Comparison of ENCODE assay signal across 12 mouse cellular contexts in genomic region chr8:34398914-34399813, GRCm38 (mm10).
DNase-seq lines count a peak whose midpoint lies in the region; ATAC-seq lines count a peak whose summit lies in the region.
"Had no signal": no experiment of that assay in that cellular context is flagged by ENCODE, and none has a peak within 500 bp of the region (broad histone marks: within the 10 kb centered on the region; RNA-seq: fewer than 3 reads in every experiment).

No protein-coding gene starts in this region.

- peak overlapping the region; percentile 85 for H3K27ac ChIP-seq in hindbrain, embryonic 12.5 days
- H3K27ac ChIP-seq in midbrain, embryonic 14.5 days (replicated peaks; ENCODE audit: low read depth, low read length), result peak overlapping the region; percentile 88
- H3K27ac ChIP-seq: embryonic facial prominence, embryonic 15.5 days; liver, embryonic 13.5 days had no signal

- H3K27me3 ChIP-seq in hindbrain, embryonic 12.5 days, result no peaks in the 10 kb centered on the region
- H3K27me3 ChIP-seq in midbrain, embryonic 14.5 days (ENCODE audit: control insufficient read depth, insufficient read depth, low read length), result no peaks in the 10 kb centered on the region
- H3K27me3 ChIP-seq: embryonic facial prominence, embryonic 15.5 days; liver, embryonic 13.5 days had no signal

- H3K36me3 ChIP-seq in hindbrain, embryonic 12.5 days, result no peaks in the 10 kb centered on the region
- H3K36me3 ChIP-seq in midbrain, embryonic 14.5 days (ENCODE audit: control insufficient read depth, insufficient read depth, low read length), result no peaks in the 10 kb centered on the region
- H3K36me3 ChIP-seq: embryonic facial prominence, embryonic 15.5 days; G1E; liver, embryonic 13.5 days had no signal

- H3K4me3 ChIP-seq in hindbrain, embryonic 12.5 days, result no peak overlapping the region
- H3K4me3 ChIP-seq in midbrain, embryonic 14.5 days (replicated peaks; ENCODE audit: low read depth, low read length), result no peak overlapping the region
- H3K4me3 ChIP-seq: embryonic facial prominence, embryonic 15.5 days; liver, embryonic 13.5 days had no signal

- H3K9ac ChIP-seq in hindbrain, embryonic 12.5 days, result no peak overlapping the region
- no peak overlapping the region for H3K9ac ChIP-seq in midbrain, embryonic 14.5 days (replicated peaks; ENCODE audit: low read length)
- H3K9ac ChIP-seq: embryonic facial prominence, embryonic 15.5 days; liver, embryonic 13.5 days had no signal

- DNase-seq in heart, adult 11 months, result peak; percentile 43
- no peak for DNase-seq in heart, adult 8-10 months (ENCODE audit: low spot score)
- DNase-seq in embryo, embryonic 11 days, result peak; percentile 27
- no peak for DNase-seq in midbrain, embryonic 14.5 days
- DNase-seq in urinary bladder, postnatal 14 days (ENCODE audit: low spot score), result no peak
- DNase-seq in left cerebral cortex, adult 11 months (ENCODE audit: low spot score), result no peak
- DNase-seq: heart, postnatal 36 days; liver, embryonic 13.5 days had no signal

- 57% methylated on average over 14 of the region's 14 CpGs for WGBS in hindbrain, embryonic 12.5 days
- WGBS in midbrain, embryonic 14.5 days, result 44% methylated on average over 14 of the region's 14 CpGs

- H3K4me2 ChIP-seq in hindbrain, embryonic 12.5 days (replicated peaks), result no peak overlapping the region
- no peak overlapping the region for H3K4me2 ChIP-seq in midbrain, embryonic 14.5 days (ENCODE audit: low read length)
- H3K4me2 ChIP-seq: embryonic facial prominence, embryonic 15.5 days; liver, embryonic 13.5 days had no signal

- H3K4me1 ChIP-seq in hindbrain, embryonic 12.5 days, result peaks cover 16% of the 10 kb centered on the region
- peaks cover 25% of the 10 kb centered on the region for H3K4me1 ChIP-seq in midbrain, embryonic 14.5 days (ENCODE audit: control insufficient read depth, insufficient read depth, low read length)
- H3K4me1 ChIP-seq: liver, embryonic 13.5 days had no signal

- no peaks in the 10 kb centered on the region for H3K9me3 ChIP-seq in hindbrain, embryonic 12.5 days (replicated peaks)
- H3K9me3 ChIP-seq in midbrain, embryonic 14.5 days (ENCODE audit: control insufficient read depth, low read length), result no peaks in the 10 kb centered on the region
- H3K9me3 ChIP-seq: embryonic facial prominence, embryonic 15.5 days; liver, embryonic 13.5 days had no signal

- ATAC-seq in hindbrain, embryonic 12.5 days (ENCODE audit: low FRiP score), result no peak
- no peak for ATAC-seq in midbrain, embryonic 14.5 days (ENCODE audit: low FRiP score, low TSS enrichment)
- ATAC-seq in cerebellum, adult (ENCODE audit: insufficient number of reproducible peaks, low FRiP score, low TSS enrichment), result no peak

Comparison
In these comparisons a context has a peak if more than half of its experiments do, and no peak if none do; other contexts are left out.
1. DNase-seq: peak in heart, adult 11 months (single experiment) and embryo, embryonic 11 days (single experiment); none in heart, adult 8-10 months (single experiment), midbrain, embryonic 14.5 days (single experiment), urinary bladder, postnatal 14 days (single experiment) and left cerebral cortex, adult 11 months (single experiment).